ENCODE assay signal across 13 mouse cellular contexts in genomic region chr4:103421541-103421951, GRCm38 (mm10).
DNase-seq lines count a peak whose midpoint lies in the region; ATAC-seq and TF ChIP-seq lines count a peak whose summit lies in the region.
"Had no signal": no experiment of that assay in that cellular context is flagged by ENCODE, and none has a peak within 500 bp of the region (broad histone marks: within the 10 kb centered on the region; RNA-seq: fewer than 3 reads in every experiment).

No protein-coding gene starts in this region.

- H3K4me2 ChIP-seq in forebrain, postnatal 0 days (ENCODE audit: low read depth), result no peak overlapping the region
- no peak overlapping the region for H3K4me2 ChIP-seq in midbrain, embryonic 15.5 days
- H3K4me2 ChIP-seq: forebrain, embryonic 13.5 days had no signal

- no peaks in the 10 kb centered on the region for H3K27me3 ChIP-seq in forebrain, embryonic 10.5 days (ENCODE audit: poor library complexity, severe bottlenecking)
- H3K27me3 ChIP-seq in forebrain, postnatal 0 days (ENCODE audit: insufficient read depth, low read length), result no peaks in the 10 kb centered on the region
- H3K27me3 ChIP-seq in midbrain, embryonic 10.5 days (ENCODE audit: low read depth, poor library complexity, severe bottlenecking), result no peaks in the 10 kb centered on the region
- no peaks in the 10 kb centered on the region for H3K27me3 ChIP-seq in midbrain, embryonic 15.5 days (replicated peaks)
- H3K27me3 ChIP-seq: forebrain, embryonic 13.5 days; megakaryocyte, embryonic 14.5 days had no signal

- peak overlapping the region; percentile 2; the same call in 1 of the 2 replicates for H3K27ac ChIP-seq in forebrain, embryonic 10.5 days
- H3K27ac ChIP-seq in forebrain, postnatal 0 days (ENCODE audit: low read depth, low read length), result no peak overlapping the region
- 0 out of 2 replicates have a peak overlapping the region, but pooled peaks have one; percentile 20 for H3K27ac ChIP-seq in midbrain, embryonic 10.5 days (replicated peaks)
- no peak overlapping the region for H3K27ac ChIP-seq in midbrain, embryonic 15.5 days
- H3K27ac ChIP-seq: forebrain, embryonic 13.5 days had no signal

- TF ChIP-seq CTCF in forebrain, postnatal 0 days (IDR thresholded peaks at IDR 0.05; ENCODE audit: low read depth), result no peak

- H3K9ac ChIP-seq in forebrain, postnatal 0 days, result no peak overlapping the region
- no peak overlapping the region for H3K9ac ChIP-seq in midbrain, embryonic 15.5 days
- H3K9ac ChIP-seq: forebrain, embryonic 13.5 days had no signal

- H3K9me3 ChIP-seq in forebrain, embryonic 10.5 days, result no peaks in the 10 kb centered on the region
- no peaks in the 10 kb centered on the region for H3K9me3 ChIP-seq in forebrain, postnatal 0 days (ENCODE audit: low read length)
- no peaks in the 10 kb centered on the region for H3K9me3 ChIP-seq in midbrain, embryonic 10.5 days (replicated peaks)
- H3K9me3 ChIP-seq in midbrain, embryonic 15.5 days, result no peaks in the 10 kb centered on the region
- H3K9me3 ChIP-seq: forebrain, embryonic 13.5 days had no signal

- DNase-seq in forebrain, embryonic 10.5 days (ENCODE audit: extremely low spot score, low spot score), result no peak
- DNase-seq in forebrain, postnatal 0 days, result no peak
- peak; percentile 4 for DNase-seq in heart, postnatal 4 days
- no peak for DNase-seq in heart, adult 9 months (ENCODE audit: low spot score in 2 of 2)
- no peak for DNase-seq in midbrain, embryonic 10.5 days (ENCODE audit: low spot score)
- peak; percentile 47 for DNase-seq in yolk sac, embryonic 10.5 days (ENCODE audit: low spot score)
- DNase-seq in cerebellum, postnatal 36 days, result no peak
- DNase-seq: cerebellum, postnatal 25 days; layer of hippocampus, postnatal 36 days; spleen, adult 18-20 months had no signal

- ATAC-seq in forebrain, postnatal 0 days, result no peak
- ATAC-seq in midbrain, embryonic 15.5 days (replicated peaks), result no peak
- ATAC-seq: forebrain, embryonic 13.5 days had no signal

- H3K36me3 ChIP-seq in forebrain, embryonic 10.5 days (replicated peaks), result no peaks in the 10 kb centered on the region
- H3K36me3 ChIP-seq in forebrain, postnatal 0 days (ENCODE audit: insufficient read depth), result no peaks in the 10 kb centered on the region
- H3K36me3 ChIP-seq in midbrain, embryonic 10.5 days, result no peaks in the 10 kb centered on the region
- no peaks in the 10 kb centered on the region for H3K36me3 ChIP-seq in midbrain, embryonic 15.5 days (replicated peaks)

- H3K4me3 ChIP-seq in forebrain, embryonic 10.5 days, result no peak overlapping the region
- H3K4me3 ChIP-seq in forebrain, postnatal 0 days (ENCODE audit: low read depth, low read length), result no peak overlapping the region
- no peak overlapping the region for H3K4me3 ChIP-seq in midbrain, embryonic 10.5 days
- H3K4me3 ChIP-seq in midbrain, embryonic 15.5 days, result no peak overlapping the region
- H3K4me3 ChIP-seq: forebrain, embryonic 13.5 days; megakaryocyte, embryonic 14.5 days had no signal

- WGBS in forebrain, embryonic 10.5 days, result 36% methylated on average over 2 of the region's 2 CpGs
- 42% methylated on average over 2 of the region's 2 CpGs for WGBS in forebrain, postnatal 0 days
- WGBS in midbrain, embryonic 10.5 days, result 38% methylated on average over 2 of the region's 2 CpGs
- WGBS in midbrain, embryonic 15.5 days, result 41% methylated on average over 2 of the region's 2 CpGs

- H3K4me1 ChIP-seq in forebrain, embryonic 10.5 days, result peaks cover 14% of the 10 kb centered on the region
- H3K4me1 ChIP-seq in forebrain, postnatal 0 days (ENCODE audit: insufficient read depth), result no peaks in the 10 kb centered on the region
- peaks cover 17% of the 10 kb centered on the region for H3K4me1 ChIP-seq in midbrain, embryonic 10.5 days
- H3K4me1 ChIP-seq in midbrain, embryonic 15.5 days, result peaks cover 3% of the 10 kb centered on the region; the same call in 1 of the 2 replicates
- H3K4me1 ChIP-seq: forebrain, embryonic 13.5 days; megakaryocyte, embryonic 14.5 days had no signal

Comparison
In these comparisons a context has a peak if more than half of its experiments do, and no peak if none do; other contexts are left out.
1. DNase-seq: peak in heart, postnatal 4 days (single experiment) and yolk sac, embryonic 10.5 days (single experiment); none in forebrain, embryonic 10.5 days (single experiment), forebrain, postnatal 0 days (single experiment), heart, adult 9 months (0 of 2), midbrain, embryonic 10.5 days (single experiment) and cerebellum, postnatal 36 days (0 of 2).
2. H3K27ac ChIP-seq: peak in forebrain, embryonic 10.5 days (single experiment) and midbrain, embryonic 10.5 days (single experiment); none in forebrain, postnatal 0 days (single experiment) and midbrain, embryonic 15.5 days (single experiment).